Mouse (Mus musculus) ES-E14 (cell line): Measurements from ENCODE around the gene Tmem201.

Experiments
- CHD2 ChIP-seq: IDR thresholded peaks from 2 replicates; pipeline ENCODE4 v1.6.1; 2014; ENCODE audit warnings: mild to moderate bottlenecking, low read depth, low read length, inconsistent platforms
- HCFC1 ChIP-seq: IDR thresholded peaks from 2 replicates; pipeline ENCODE4 v1.6.1; 2012; ENCODE audit warnings: low read length, inconsistent platforms, borderline replicate concordance; ENCODE audit not compliant: insufficient read depth
- MAFK ChIP-seq: IDR thresholded peaks from 2 replicates; pipeline ENCODE4 v1.6.1; 2014; ENCODE audit warnings: mild to moderate bottlenecking, low read depth, low read length, inconsistent platforms; ENCODE audit not compliant: insufficient read depth
- ZC3H11A ChIP-seq: IDR thresholded peaks from 2 replicates; pipeline ENCODE4 v1.6.1; 2012; ENCODE audit warnings: low read depth, mild to moderate bottlenecking, inconsistent platforms, low read length, borderline replicate concordance

GRCm38 (mm10) chr4:149780565-149781356 is 42.9 kb upstream of the Tmem201 start:
- TF ChIP-seq MAFK (peak; percentile 82), HCFC1 (no peak), ZC3H11A (no peak), CHD2 (no peak)
